Mouse (Mus musculus): ENCODE measurements around the gene Evx2. TPM values are rescaled to one million over a fixed set of nuclear protein-coding genes. Genes with fewer than 3 reads are reported as not detected.

The Evx2 gene
- polyA plus RNA-seq, 1 experiment, result not detected

GRCm38 (mm10) chr2:74689574-74690337 is 30.4 kb upstream of the Evx2 start:
- Histone ChIP-seq H3K27ac (replicated peaks; ENCODE audit: low read depth, low read length) (no peak overlapping the region), H3K4me1 (ENCODE audit: control insufficient read depth, insufficient read depth, insufficient read length, low read length) (0 out of 2 replicates have a peak, but pooled peaks cover 5% of the 10 kb centered on the region), H3K4me3 (ENCODE audit: insufficient read depth, low read depth, low read length) (no peak overlapping the region)

- H3K4me1 ChIP-seq (ENCODE audit: control insufficient read depth, insufficient read depth, insufficient read length, low read length), result 0 out of 2 replicates have a peak, but pooled peaks cover 5% of the 10 kb centered on the region
- H3K4me3 ChIP-seq (ENCODE audit: insufficient read depth, low read depth, low read length), result no peak overlapping the region
- no peak overlapping the region for H3K27ac ChIP-seq (replicated peaks; ENCODE audit: low read depth, low read length)
Measured at GRCm38 (mm10) chr2:74688795-74689573, 29.6 kb upstream of the Evx2 start.

- Histone ChIP-seq H3K4me1 (ENCODE audit: control insufficient read depth, insufficient read depth, insufficient read length, low read length) (0 out of 2 replicates have a peak, but pooled peaks cover 5% of the 10 kb centered on the region), H3K4me3 (ENCODE audit: insufficient read depth, low read depth, low read length) (no peak overlapping the region), H3K27ac (replicated peaks; ENCODE audit: low read depth, low read length) (no peak overlapping the region)
Measured at GRCm38 (mm10) chr2:74687698-74688555, 28.6 kb upstream of the Evx2 start.

GRCm38 (mm10) chr2:74686988-74687697 is 27.8 kb upstream of the Evx2 start:
- peaks cover 1% of the 10 kb centered on the region; the same call in 1 of the 2 replicates for H3K4me1 ChIP-seq (ENCODE audit: control insufficient read depth, insufficient read depth, insufficient read length, low read length)
- no peak overlapping the region for H3K4me3 ChIP-seq (ENCODE audit: insufficient read depth, low read depth, low read length)
- H3K27ac ChIP-seq (replicated peaks; ENCODE audit: low read depth, low read length), result no peak overlapping the region

GRCm38 (mm10) chr2:74686301-74686987 is 27.1 kb upstream of the Evx2 start:
- Histone ChIP-seq H3K4me1 (ENCODE audit: control insufficient read depth, insufficient read depth, insufficient read length, low read length) (no peaks in the 10 kb centered on the region; the same call in 1 of the 2 replicates), H3K4me3 (ENCODE audit: insufficient read depth, low read depth, low read length) (no peak overlapping the region), H3K27ac (replicated peaks; ENCODE audit: low read depth, low read length) (no peak overlapping the region)

GRCm38 (mm10) chr2:74685059-74685603 is 25.8 kb upstream of the Evx2 start:
- H3K27ac ChIP-seq (replicated peaks; ENCODE audit: low read depth, low read length), result no peak overlapping the region
- H3K4me1 ChIP-seq (ENCODE audit: control insufficient read depth, insufficient read depth, insufficient read length, low read length), result no peaks in the 10 kb centered on the region; the same call in 1 of the 2 replicates
- no peak overlapping the region for H3K4me3 ChIP-seq (ENCODE audit: insufficient read depth, low read depth, low read length)

- no peaks in the 10 kb centered on the region; the same call in 1 of the 2 replicates for H3K4me1 ChIP-seq (ENCODE audit: control insufficient read depth, insufficient read depth, insufficient read length, low read length)
- no peak overlapping the region for H3K4me3 ChIP-seq (ENCODE audit: insufficient read depth, low read depth, low read length)
Measured at GRCm38 (mm10) chr2:74684106-74684505, 24.7 kb upstream of the Evx2 start.

GRCm38 (mm10) chr2:74683471-74683951 is 24.2 kb upstream of the Evx2 start:
- Histone ChIP-seq H3K4me1 (ENCODE audit: control insufficient read depth, insufficient read depth, insufficient read length, low read length) (no peaks in the 10 kb centered on the region; the same call in 1 of the 2 replicates), H3K4me3 (ENCODE audit: insufficient read depth, low read depth, low read length) (no peak overlapping the region), H3K27ac (replicated peaks; ENCODE audit: low read depth, low read length) (no peak overlapping the region)

More at GRCm38 (mm10) chr2:74684106-74684505, 24.7 kb upstream of the Evx2 start:
- no peak overlapping the region for H3K27ac ChIP-seq (replicated peaks; ENCODE audit: low read depth, low read length)

- no peak overlapping the region for H3K4me3 ChIP-seq (ENCODE audit: insufficient read depth, low read depth, low read length)
- H3K4me1 ChIP-seq (ENCODE audit: control insufficient read depth, insufficient read depth, insufficient read length, low read length), result no peaks in the 10 kb centered on the region; the same call in 1 of the 2 replicates
- H3K27ac ChIP-seq (replicated peaks; ENCODE audit: low read depth, low read length), result no peak overlapping the region
Measured at GRCm38 (mm10) chr2:74682796-74683195, 23.4 kb upstream of the Evx2 start.

GRCm38 (mm10) chr2:74681594-74682531 is 22.5 kb upstream of the Evx2 start:
- Histone ChIP-seq H3K27ac (replicated peaks; ENCODE audit: low read depth, low read length) (no peak overlapping the region), H3K4me3 (ENCODE audit: insufficient read depth, low read depth, low read length) (peak overlapping the region; percentile 37), H3K4me1 (ENCODE audit: control insufficient read depth, insufficient read depth, insufficient read length, low read length) (no peaks in the 10 kb centered on the region; the same call in 1 of the 2 replicates)

- no peaks in the 10 kb centered on the region; the same call in 1 of the 2 replicates for H3K4me1 ChIP-seq (ENCODE audit: control insufficient read depth, insufficient read depth, insufficient read length, low read length)
- H3K4me3 ChIP-seq (ENCODE audit: insufficient read depth, low read depth, low read length), result no peak overlapping the region
- no peak overlapping the region for H3K27ac ChIP-seq (replicated peaks; ENCODE audit: low read depth, low read length)
Measured at GRCm38 (mm10) chr2:74680561-74681398, 21.4 kb upstream of the Evx2 start.

- H3K27ac ChIP-seq (replicated peaks; ENCODE audit: low read depth, low read length), result no peak overlapping the region
- no peak overlapping the region for H3K4me3 ChIP-seq (ENCODE audit: insufficient read depth, low read depth, low read length)
- no peaks in the 10 kb centered on the region; the same call in 1 of the 2 replicates for H3K4me1 ChIP-seq (ENCODE audit: control insufficient read depth, insufficient read depth, insufficient read length, low read length)
Measured at GRCm38 (mm10) chr2:74679980-74680379, 20.6 kb upstream of the Evx2 start.

Measured in brown adipose tissue, adult 24 weeks (tissue).